In the genomic region with DNA sequence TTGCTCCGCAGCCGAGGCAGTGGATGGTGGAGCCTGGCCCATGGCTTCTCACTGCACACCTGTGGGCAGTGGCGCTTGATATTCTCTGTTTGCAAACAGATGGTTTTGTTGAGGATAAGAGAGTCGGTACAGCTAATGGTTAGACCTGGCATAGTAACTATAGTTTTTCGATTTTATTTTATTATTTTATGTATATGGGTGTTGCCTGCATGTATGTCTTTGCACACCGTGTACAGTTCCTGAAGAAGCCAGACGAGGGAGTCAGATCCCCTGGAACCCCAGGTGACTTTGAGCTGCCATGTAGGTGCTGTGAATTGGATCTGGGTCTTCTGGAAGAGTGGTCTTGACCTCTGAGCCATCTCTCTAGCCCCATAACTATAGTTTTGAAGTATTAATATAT, we compare ENCODE assay signal across 9 mouse cellular contexts. TPM values are rescaled to one million over a fixed set of nuclear protein-coding genes. Genes with fewer than 3 reads are reported as not detected.
DNase-seq lines count a peak whose midpoint lies in the region; ATAC-seq and TF ChIP-seq lines count a peak whose summit lies in the region.
"Had no signal": no experiment of that assay in that cellular context is flagged by ENCODE, and none has a peak within 500 bp of the region (broad histone marks: within the 10 kb centered on the region; RNA-seq: fewer than 3 reads in every experiment).

No protein-coding gene starts in this region.

- DNase-seq in heart, postnatal 36 days: no peak
- no peak for DNase-seq in forebrain, postnatal 0 days
- DNase-seq in cerebellum, adult 11 months: no peak
- DNase-seq in layer of hippocampus, postnatal 10 days (ENCODE audit: low spot score in 2 of 2): no peak
- no peak for DNase-seq in right cerebral cortex, adult 2 months (ENCODE audit: low spot score in 2 of 2)

- TF ChIP-seq CTCF in forebrain, postnatal 0 days (IDR thresholded peaks at IDR 0.05; ENCODE audit: low read depth): no peak

- 85% methylated on average over 7 of the region's 7 CpGs for WGBS in heart, embryonic 13.5 days
- WGBS in forebrain, postnatal 0 days: 77% methylated on average over 7 of the region's 7 CpGs
- 89% methylated on average over 7 of the region's 7 CpGs for WGBS in midbrain, embryonic 12.5 days

- ATAC-seq in heart, embryonic 13.5 days (ENCODE audit: extremely low read depth, insufficient number of reproducible peaks, low FRiP score, low TSS enrichment): no peak
- ATAC-seq in forebrain, postnatal 0 days: no peak
- no peak for ATAC-seq in midbrain, embryonic 12.5 days (ENCODE audit: low FRiP score, low read depth)

- intact Hi-C loops in heart, postnatal 36 days (cut with DNase I): no loop called here

- H3K9me3 ChIP-seq in heart, embryonic 13.5 days: no peaks in the 10 kb centered on the region
- no peaks in the 10 kb centered on the region for H3K9me3 ChIP-seq in forebrain, postnatal 0 days (ENCODE audit: low read length)
- no peaks in the 10 kb centered on the region for H3K9me3 ChIP-seq in midbrain, embryonic 12.5 days

- peak overlapping the region; percentile 63 for H3K4me2 ChIP-seq in heart, embryonic 13.5 days
- peak overlapping the region; percentile 40 for H3K4me2 ChIP-seq in forebrain, postnatal 0 days (ENCODE audit: low read depth)
- peak overlapping the region; percentile 30; the same call in 1 of the 2 replicates for H3K4me2 ChIP-seq in midbrain, embryonic 12.5 days (replicated peaks)

- no peaks in the 10 kb centered on the region; the same call in 1 of the 2 replicates for H3K27me3 ChIP-seq in heart, embryonic 13.5 days (replicated peaks)
- no peaks in the 10 kb centered on the region for H3K27me3 ChIP-seq in forebrain, postnatal 0 days (ENCODE audit: insufficient read depth, low read length)
- H3K27me3 ChIP-seq in midbrain, embryonic 12.5 days: no peaks in the 10 kb centered on the region

- H3K4me1 ChIP-seq in heart, embryonic 13.5 days: peaks cover 98% of the 10 kb centered on the region
- peaks cover 34% of the 10 kb centered on the region for H3K4me1 ChIP-seq in brown adipose tissue, adult 24 weeks (ENCODE audit: control insufficient read depth, insufficient read depth, insufficient read length, low read length)
- H3K4me1 ChIP-seq in forebrain, postnatal 0 days (ENCODE audit: insufficient read depth): peaks cover 36% of the 10 kb centered on the region
- peaks cover 74% of the 10 kb centered on the region for H3K4me1 ChIP-seq in midbrain, embryonic 12.5 days

- peak overlapping the region; percentile 39 for H3K4me3 ChIP-seq in heart, embryonic 13.5 days
- H3K4me3 ChIP-seq in brown adipose tissue, adult 24 weeks (ENCODE audit: insufficient read depth, low read depth, low read length): peak overlapping the region; percentile 55
- H3K4me3 ChIP-seq in forebrain, postnatal 0 days (ENCODE audit: low read depth, low read length): no peak overlapping the region
- no peak overlapping the region for H3K4me3 ChIP-seq in midbrain, embryonic 12.5 days

- H3K9ac ChIP-seq in heart, embryonic 13.5 days: peak overlapping the region; percentile 79
- H3K9ac ChIP-seq in forebrain, postnatal 0 days: peak overlapping the region; percentile 28; the same call in 1 of the 2 replicates
- peak overlapping the region; percentile 41; the same call in 1 of the 2 replicates for H3K9ac ChIP-seq in midbrain, embryonic 12.5 days (replicated peaks)
- H3K9ac ChIP-seq: liver, embryonic 14.5 days had no signal

- peak overlapping the region; percentile 85; the same call in 1 of the 2 replicates for H3K27ac ChIP-seq in heart, embryonic 13.5 days (replicated peaks)
- peak overlapping the region; percentile 54 for H3K27ac ChIP-seq in brown adipose tissue, adult 24 weeks (replicated peaks; ENCODE audit: low read depth, low read length)
- H3K27ac ChIP-seq in forebrain, postnatal 0 days (ENCODE audit: low read depth, low read length): peak overlapping the region; percentile 80
- peak overlapping the region; percentile 70; the same call in 1 of the 2 replicates for H3K27ac ChIP-seq in midbrain, embryonic 12.5 days (replicated peaks)
- H3K27ac ChIP-seq: liver, embryonic 14.5 days had no signal

- peaks cover 9% of the 10 kb centered on the region; the same call in 1 of the 2 replicates for H3K36me3 ChIP-seq in heart, embryonic 13.5 days
- peaks cover 3% of the 10 kb centered on the region; the same call in 1 of the 2 replicates for H3K36me3 ChIP-seq in forebrain, postnatal 0 days (ENCODE audit: insufficient read depth)
- no peaks in the 10 kb centered on the region for H3K36me3 ChIP-seq in midbrain, embryonic 12.5 days

RNA-seq across cellular contexts. Expression of gene Tnk2, which starts 18.7 kb away (rescaled TPM):
- polyA plus RNA-seq in heart, embryonic 13.5 days (2015; fragmentation: Nextera tagmentation; extraction: Ambion mirVana): 7.1 and 8.7 TPM in 2 replicates
- 10 to 100 TPM; 18.0 to 19.8 TPM for total RNA-seq in heart, postnatal 36 days (2021)
- polyA plus RNA-seq in brown adipose tissue, adult 24 weeks (2012; ENCODE audit: insufficient read depth, insufficient read length, missing spikeins): 18.7 and 24.1 TPM in 2 replicates
- total RNA-seq in forebrain, postnatal 0 days (2014; rRNA removed): 48.4 and 55.3 TPM in 2 replicates
- 10.3 and 13.2 TPM in 2 replicates for polyA plus RNA-seq in forebrain, postnatal 0 days (2015; fragmentation: Nextera tagmentation; extraction: Ambion mirVana)
- polyA plus RNA-seq in midbrain, embryonic 12.5 days (2016; fragmentation: Nextera tagmentation; extraction: Ambion mirVana): 9.5 and 11.9 TPM in 2 replicates
- total RNA-seq in layer of hippocampus, postnatal 10 days (2021): 100 to 1,000 TPM; 114 to 128 TPM

RNA-seq across cellular contexts. Expression of gene Tfrc, which starts 53.7 kb away (rescaled TPM):
- polyA plus RNA-seq in heart, embryonic 13.5 days (2015; fragmentation: Nextera tagmentation; extraction: Ambion mirVana): 32.7 and 34.7 TPM in 2 replicates
- 100 to 1,000 TPM in 1 of 2 experiments, 10 to 100 TPM in 1; 55.9 to 114 TPM for total RNA-seq in heart, postnatal 36 days (2021)
- polyA plus RNA-seq in brown adipose tissue, adult 24 weeks (2012; ENCODE audit: insufficient read depth, insufficient read length, missing spikeins): 13.7 and 27.0 TPM in 2 replicates
- 70.3 and 112 TPM in 2 replicates for total RNA-seq in forebrain, postnatal 0 days (2014; rRNA removed)
- 34.8 and 35.3 TPM in 2 replicates for polyA plus RNA-seq in forebrain, postnatal 0 days (2015; fragmentation: Nextera tagmentation; extraction: Ambion mirVana)
- polyA plus RNA-seq in midbrain, embryonic 12.5 days (2016; fragmentation: Nextera tagmentation; extraction: Ambion mirVana): 61.0 and 64.1 TPM in 2 replicates
- 100 to 1,000 TPM in 1 of 2 experiments, 10 to 100 TPM in 1; 97.9 to 112 TPM for total RNA-seq in layer of hippocampus, postnatal 10 days (2021)

Comparison
In these comparisons a context has a peak if more than half of its experiments do, and no peak if none do; other contexts are left out.
1. H3K4me3 ChIP-seq: peak in heart, embryonic 13.5 days (single experiment) and brown adipose tissue, adult 24 weeks (single experiment); none in forebrain, postnatal 0 days (single experiment) and midbrain, embryonic 12.5 days (single experiment).
2. H3K9ac ChIP-seq: peak in every context shown above with its lines; median percentile 79 in heart, embryonic 13.5 days; 41 in midbrain, embryonic 12.5 days; 28 in forebrain, postnatal 0 days.
3. Peak in every context shown above with its lines, with median percentiles within 50 percentile points of each other: H3K27ac ChIP-seq and H3K4me2 ChIP-seq.